Mouse (Mus musculus) neural tube, embryonic 11.5 days (tissue): ENCODE measurements around the gene Tas2r115. TPM values are rescaled to one million over a fixed set of nuclear protein-coding genes. Genes with fewer than 3 reads are reported as not detected.

Experiments used
- polyA plus RNA-seq: library from polyadenylated mRNA; unstranded; fragments of >200 nt; fragmentation: Nextera tagmentation; extraction: Ambion mirVana; gene quantifications from 2 replicates; pipeline ENCODE4 v1.2.1, GENCODE M21; 2014

The Tas2r115 gene
- polyA plus RNA-seq, 1 experiment from 2014 or later: not detected

Other genes starting within 250 kb of the Tas2r115 start
- gene Prh1, start 168.2 kb downstream of the Tas2r115 start, polyA plus RNA-seq: not detected in 2 replicates
- gene Prp2, start 142.1 kb downstream of the Tas2r115 start, polyA plus RNA-seq: not detected in 2 replicates
- gene A630073D07Rik, start 86.5 kb downstream of the Tas2r115 start, polyA plus RNA-seq: not detected in 2 replicates
- not detected in 2 replicates for gene Tas2r120, start 81.1 kb downstream of the Tas2r115 start, polyA plus RNA-seq
- not detected in 2 replicates for gene Tas2r121, start 37.0 kb downstream of the Tas2r115 start, polyA plus RNA-seq
- not detected in 2 replicates for gene Tas2r122, start 26.1 kb downstream of the Tas2r115 start, polyA plus RNA-seq
- not detected in 2 replicates for gene Tas2r124, start 16.7 kb upstream of the Tas2r115 start, polyA plus RNA-seq
- gene Tas2r102, start 24.1 kb upstream of the Tas2r115 start, polyA plus RNA-seq: not detected in 2 replicates
- not detected in 2 replicates for gene Tas2r136, start 40.1 kb upstream of the Tas2r115 start, polyA plus RNA-seq
- not detected in 2 replicates for gene Tas2r117, start 64.8 kb upstream of the Tas2r115 start, polyA plus RNA-seq
- gene Tas2r123, start 109.1 kb upstream of the Tas2r115 start, polyA plus RNA-seq: not detected in 2 replicates
- gene Tas2r116, start 117.4 kb upstream of the Tas2r115 start, polyA plus RNA-seq: not detected in 2 replicates
- not detected in 2 replicates for gene Tas2r110, start 130.0 kb upstream of the Tas2r115 start, polyA plus RNA-seq
- gene Tas2r113, start 155.0 kb upstream of the Tas2r115 start, polyA plus RNA-seq: not detected in 2 replicates
- gene Tas2r125, start 171.6 kb upstream of the Tas2r115 start, polyA plus RNA-seq: not detected in 2 replicates
- gene Tas2r129, start 213.1 kb upstream of the Tas2r115 start, polyA plus RNA-seq: not detected in 2 replicates
- not detected in 2 replicates for gene Tas2r131, start 219.9 kb upstream of the Tas2r115 start, polyA plus RNA-seq
- gene Tas2r109, start 242.9 kb upstream of the Tas2r115 start, polyA plus RNA-seq: not detected in 2 replicates